In genomic region chrX:69698840-69699239, GRCm38 (mm10) we compare ENCODE assay signal across 15 mouse cellular contexts.
"Had no signal": no experiment of that assay in that cellular context is flagged by ENCODE, and none has a peak within 500 bp of the region (broad histone marks: within the 10 kb centered on the region; RNA-seq: fewer than 3 reads in every experiment).

No protein-coding gene starts in this region.

- ATAC-seq: midbrain, embryonic 15.5 days had no signal

- H3K4me3 ChIP-seq: kidney, embryonic 15.5 days; left cerebral cortex, adult 2 months; limb, embryonic 12.5 days; liver, embryonic 15.5 days; megakaryocyte, embryonic 14.5 days; midbrain, embryonic 15.5 days had no signal

- H3K4me2 ChIP-seq: kidney, embryonic 15.5 days; limb, embryonic 12.5 days; liver, embryonic 11.5 days; liver, embryonic 15.5 days; lung, embryonic 14.5 days; midbrain, embryonic 11.5 days; midbrain, embryonic 15.5 days had no signal

- H3K27me3 ChIP-seq: kidney, embryonic 15.5 days; limb, embryonic 12.5 days; liver, embryonic 15.5 days; megakaryocyte, embryonic 14.5 days; midbrain, embryonic 15.5 days had no signal

- H3K27ac ChIP-seq: kidney, embryonic 15.5 days; left cerebral cortex, adult 2 months; limb, embryonic 12.5 days; liver, embryonic 15.5 days; midbrain, embryonic 15.5 days; stomach, postnatal 0 days had no signal

- H3K4me1 ChIP-seq: kidney, embryonic 15.5 days; limb, embryonic 12.5 days; liver, embryonic 15.5 days; megakaryocyte, embryonic 14.5 days; midbrain, embryonic 15.5 days had no signal

- H3K9ac ChIP-seq: kidney, embryonic 15.5 days; limb, embryonic 12.5 days; liver, embryonic 15.5 days; lung, embryonic 14.5 days; midbrain, embryonic 15.5 days had no signal

- DNase-seq: kidney, adult 18-20 months; kidney, postnatal 14 days; lung, embryonic 14.5 days; lung, postnatal 10 days; lung, postnatal 4 days; thymus, postnatal 4 days had no signal

- H3K36me3 ChIP-seq: kidney, embryonic 15.5 days; limb, embryonic 12.5 days; liver, embryonic 15.5 days; midbrain, embryonic 15.5 days had no signal

- H3K9me3 ChIP-seq: kidney, embryonic 15.5 days; limb, embryonic 12.5 days; liver, embryonic 15.5 days; megakaryocyte, embryonic 14.5 days; midbrain, embryonic 15.5 days had no signal
